Mouse (Mus musculus) spleen, adult 12 weeks (tissue): ENCODE data around the gene Nfatc3.

Experiments used
- DNase-seq: peaks from one replicate; pipeline ENCODE4 v3.0.0; 2022; ENCODE audit warnings: low spot score

Nfatc3 gene

DNA sequence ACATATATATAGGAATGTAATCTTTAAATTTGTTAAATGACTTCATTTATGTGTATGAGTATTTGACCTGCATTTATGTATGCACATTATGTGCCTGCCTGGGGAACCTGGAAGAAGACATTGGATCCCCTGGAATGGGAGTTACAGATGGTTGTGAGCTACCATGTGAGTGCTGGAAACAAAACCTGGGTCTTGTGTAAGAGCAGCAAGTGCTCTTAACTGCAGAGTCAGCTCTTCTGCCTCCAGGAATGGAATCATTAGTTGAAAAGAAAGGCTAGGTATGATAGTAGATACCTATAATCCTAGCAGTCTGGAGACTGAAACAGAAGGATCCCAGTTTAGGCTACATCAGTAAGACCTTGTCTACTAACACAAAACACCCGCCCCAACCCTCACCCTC lies 67.4 kb downstream of the Nfatc3 start:
- DNase-seq = no peak

DNA sequence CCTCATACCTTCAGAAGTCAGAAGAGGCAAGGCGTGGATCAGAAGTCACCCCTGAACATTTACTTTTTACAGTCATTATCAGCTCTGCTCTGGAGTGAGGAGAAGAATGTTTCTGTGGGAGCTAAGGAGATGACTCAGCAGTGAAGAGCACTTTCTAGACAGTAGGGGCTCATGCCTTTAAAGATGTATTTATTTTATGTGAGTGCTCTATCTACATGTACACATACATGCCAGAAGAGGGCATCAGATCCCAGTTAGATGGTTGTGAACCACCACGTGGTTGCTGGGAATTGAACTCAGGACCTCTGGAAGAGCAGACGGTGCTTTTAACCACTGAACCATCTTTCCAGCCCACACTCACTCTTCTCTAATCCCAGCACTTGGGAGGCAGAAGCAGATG lies 68.4 kb downstream of the Nfatc3 start:
- DNase-seq = no peak

DNA sequence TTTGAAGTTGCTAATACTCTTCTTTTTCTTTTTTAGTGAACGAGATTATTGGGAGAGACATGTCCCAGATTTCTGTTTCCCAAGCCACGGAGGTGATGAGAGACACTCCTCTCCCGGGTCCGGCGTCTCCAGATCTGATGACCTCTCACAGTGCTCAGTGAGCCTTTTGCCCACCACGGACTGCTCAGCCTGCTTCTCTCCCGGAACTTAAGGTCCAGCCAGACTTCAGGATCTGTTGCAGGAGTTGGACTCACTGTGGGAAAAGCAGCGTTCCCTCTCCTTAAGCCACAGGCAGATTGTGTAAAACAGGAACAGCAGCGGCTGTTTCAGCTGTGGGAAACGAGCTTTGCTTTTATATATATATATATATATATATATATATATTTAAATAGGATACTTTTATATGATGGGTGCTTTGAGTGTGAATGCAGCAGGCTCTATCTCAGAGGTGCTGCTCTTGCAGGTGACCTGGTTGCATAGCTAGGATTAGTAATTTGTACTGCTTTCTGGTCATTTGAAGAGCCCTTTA lies 69.3 kb downstream of the Nfatc3 start:
- DNase-seq = no peak

DNA sequence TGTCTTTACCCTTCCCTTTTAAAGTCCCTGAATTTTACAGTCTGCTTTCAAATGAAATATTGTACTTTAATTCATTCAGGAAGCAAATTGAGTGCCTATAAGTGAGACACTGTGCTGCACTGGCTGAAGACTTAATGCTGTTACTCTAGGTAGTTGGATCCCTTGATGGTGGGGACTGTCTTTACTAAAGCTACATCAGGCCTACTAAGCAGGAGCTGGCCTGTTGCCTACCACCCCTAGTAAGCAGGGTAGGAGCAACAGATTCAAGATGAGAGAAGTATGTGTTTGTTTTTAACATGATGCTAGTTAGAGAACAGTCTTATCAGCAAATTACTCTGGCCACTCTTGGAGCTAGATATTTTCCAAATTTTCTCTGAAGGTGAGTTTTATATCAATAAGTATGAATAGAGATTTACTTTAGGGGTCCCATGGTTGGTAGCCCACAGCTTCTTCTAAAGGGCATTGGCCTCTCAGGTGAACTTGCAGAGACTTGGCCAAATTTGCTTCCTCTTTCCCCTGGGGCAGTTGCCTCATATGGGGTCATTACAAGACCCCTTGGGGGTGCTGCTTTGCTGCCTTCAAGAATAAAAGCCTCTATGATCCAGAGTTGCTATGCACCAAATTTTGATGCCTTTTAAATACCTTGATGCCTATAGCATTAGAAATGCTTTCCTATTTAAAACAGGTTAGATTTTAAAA lies 70.7 kb downstream of the Nfatc3 start:
- DNase-seq = no peak

DNA sequence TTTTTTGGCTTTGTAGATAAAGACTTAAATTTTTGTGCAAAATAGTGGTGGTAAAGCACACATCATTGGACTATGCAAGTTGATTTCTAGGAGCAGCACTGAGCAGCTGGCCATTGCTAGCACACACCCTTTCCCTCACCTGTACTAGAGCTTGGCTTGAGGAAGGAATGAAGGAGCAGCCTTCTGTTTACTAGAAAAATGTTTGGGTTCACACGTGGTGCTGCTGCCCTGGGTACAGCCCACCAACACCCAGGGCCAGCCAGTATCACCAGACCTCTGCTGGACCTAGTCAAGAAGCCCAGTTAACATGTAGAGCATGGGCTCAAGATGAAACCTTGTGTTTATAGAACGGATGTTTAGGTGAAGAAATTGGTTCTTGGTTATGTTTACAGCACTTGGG lies 71.4 kb downstream of the Nfatc3 start:
- DNase-seq = no peak

DNA sequence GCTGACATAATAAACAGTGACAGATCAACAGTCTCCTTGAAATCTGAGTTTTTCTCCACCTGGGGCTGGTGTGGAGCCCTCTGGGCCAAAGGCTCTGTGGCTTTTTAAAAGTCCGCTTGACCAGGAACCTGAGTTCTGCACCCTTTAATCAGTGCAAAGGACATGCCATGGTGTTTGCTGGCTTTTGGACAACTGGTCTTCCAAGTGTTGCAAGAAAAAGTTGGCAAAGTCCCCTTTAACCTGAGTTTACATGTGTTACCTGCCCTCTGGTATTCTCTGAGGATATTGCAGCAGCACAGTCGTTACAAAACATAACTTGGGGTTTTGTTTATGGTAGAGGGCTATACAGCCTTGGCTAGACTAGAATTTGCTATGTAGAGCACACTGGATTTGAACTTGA lies 71.9 kb downstream of the Nfatc3 start:
- DNase-seq = no peak

DNA sequence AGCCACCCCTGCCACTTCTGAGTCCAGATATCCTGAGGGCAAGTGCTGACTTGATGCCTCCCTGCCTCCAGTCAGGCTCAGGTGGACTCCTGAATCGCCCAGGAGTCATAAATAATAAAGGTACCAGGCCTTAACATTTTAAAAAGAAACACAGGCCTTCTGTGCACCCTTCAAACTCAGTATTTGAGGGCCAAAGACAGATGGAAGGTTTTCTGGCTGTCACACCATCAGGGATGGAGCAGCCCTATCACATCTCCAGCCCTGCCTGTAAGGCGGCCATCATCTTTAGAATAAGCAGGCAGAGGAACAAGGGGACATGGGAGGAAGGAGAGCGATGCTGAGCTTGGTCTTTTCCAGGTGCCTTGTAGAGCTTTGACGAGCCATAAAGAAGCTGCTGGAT lies 72.4 kb downstream of the Nfatc3 start:
- no peak for DNase-seq

DNA sequence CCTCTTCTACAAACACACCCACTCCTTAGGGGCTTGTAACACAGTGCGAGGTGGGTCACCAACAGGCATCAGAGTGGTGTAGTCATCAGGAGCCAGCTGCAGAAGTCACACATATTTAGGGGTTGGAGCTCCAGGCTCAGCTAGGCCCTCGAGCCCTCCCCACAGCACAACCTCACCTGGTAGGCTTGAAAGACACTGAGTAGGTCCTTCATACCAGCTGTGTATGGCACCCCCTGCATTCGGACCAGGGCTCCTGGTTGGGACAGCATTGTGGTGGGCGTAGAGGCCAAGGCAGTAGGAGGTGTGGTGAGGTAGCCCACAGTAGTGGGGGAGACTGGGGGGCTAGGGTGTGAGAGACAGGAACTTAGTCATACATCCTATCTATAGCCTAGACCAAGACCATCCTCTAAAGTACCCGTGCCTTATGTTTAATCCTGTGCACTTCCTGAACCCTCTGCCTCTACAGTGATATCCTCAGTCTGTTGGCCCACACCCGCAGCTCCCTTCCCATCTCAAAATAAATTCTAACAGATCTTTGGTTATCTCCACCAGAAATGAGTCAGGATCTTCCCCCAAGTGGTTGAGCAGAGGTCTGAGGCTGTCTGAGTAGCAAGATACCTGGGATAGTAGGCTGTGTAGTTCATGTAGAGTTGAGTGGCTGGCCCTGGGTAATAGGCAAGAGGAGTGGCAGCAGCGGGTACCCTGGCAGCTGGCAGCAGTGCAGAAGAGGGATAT lies 73.0 kb downstream of the Nfatc3 start:
- DNase-seq = no peak

DNA sequence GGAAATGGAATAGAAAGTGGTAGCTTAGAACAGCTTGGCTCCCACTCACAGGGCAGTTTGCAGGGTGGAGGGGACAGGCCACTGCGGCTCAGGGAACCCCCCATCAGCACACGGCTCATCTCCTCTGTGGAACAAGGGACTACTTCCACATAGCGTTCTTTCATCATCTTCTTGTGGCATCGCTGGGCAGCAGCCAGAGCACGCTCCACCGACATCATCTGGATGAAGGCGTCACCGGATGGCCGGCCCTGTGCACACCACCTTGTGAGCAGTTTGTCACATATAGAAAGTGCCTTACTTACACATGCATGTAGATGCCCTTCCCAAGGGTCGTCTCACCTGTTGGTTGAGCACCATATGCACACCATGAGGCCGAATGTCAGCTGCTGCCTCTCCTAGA lies 73.7 kb downstream of the Nfatc3 start:
- DNase-seq = no peak

DNA sequence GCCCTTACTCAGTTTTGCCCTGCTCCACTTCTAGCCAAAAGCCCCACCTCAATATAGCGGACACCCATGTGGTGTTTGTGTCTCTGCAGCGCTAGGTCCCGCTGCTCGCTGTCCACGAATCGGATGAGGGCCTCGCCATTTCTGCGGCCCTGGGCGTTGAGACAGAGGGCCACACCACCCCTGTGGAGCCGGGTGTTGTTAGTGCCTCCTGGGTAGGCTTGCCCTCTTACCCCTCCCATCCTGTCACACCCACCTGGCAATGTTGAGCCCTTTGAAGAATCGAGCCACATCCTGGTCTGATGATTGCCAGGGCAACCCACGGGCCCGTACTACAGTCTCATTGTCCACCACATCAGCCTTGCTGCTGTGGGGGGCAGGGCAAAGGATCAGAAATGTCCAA lies 74.9 kb downstream of the Nfatc3 start:
- DNase-seq = no peak

DNA sequence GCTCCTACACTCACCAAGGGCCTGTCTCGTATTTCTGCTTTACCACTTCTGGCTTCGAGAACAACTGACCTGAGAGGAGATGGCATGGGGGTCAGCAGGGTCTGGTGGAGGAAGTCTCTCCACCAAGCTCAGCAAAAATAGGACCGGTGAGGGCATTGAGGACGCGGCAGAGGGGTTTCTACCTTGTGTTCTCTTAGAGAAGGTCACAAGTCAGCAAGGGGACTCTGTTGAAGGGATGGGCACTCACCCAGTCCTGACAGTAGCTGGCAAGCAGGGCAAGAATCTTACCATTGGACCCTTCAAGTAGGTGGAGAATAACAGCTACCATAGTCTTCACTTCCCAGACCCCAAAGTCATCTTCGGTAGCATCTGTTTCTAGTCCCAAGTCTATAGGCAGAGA lies 75.3 kb downstream of the Nfatc3 start:
- no peak for DNase-seq

DNA sequence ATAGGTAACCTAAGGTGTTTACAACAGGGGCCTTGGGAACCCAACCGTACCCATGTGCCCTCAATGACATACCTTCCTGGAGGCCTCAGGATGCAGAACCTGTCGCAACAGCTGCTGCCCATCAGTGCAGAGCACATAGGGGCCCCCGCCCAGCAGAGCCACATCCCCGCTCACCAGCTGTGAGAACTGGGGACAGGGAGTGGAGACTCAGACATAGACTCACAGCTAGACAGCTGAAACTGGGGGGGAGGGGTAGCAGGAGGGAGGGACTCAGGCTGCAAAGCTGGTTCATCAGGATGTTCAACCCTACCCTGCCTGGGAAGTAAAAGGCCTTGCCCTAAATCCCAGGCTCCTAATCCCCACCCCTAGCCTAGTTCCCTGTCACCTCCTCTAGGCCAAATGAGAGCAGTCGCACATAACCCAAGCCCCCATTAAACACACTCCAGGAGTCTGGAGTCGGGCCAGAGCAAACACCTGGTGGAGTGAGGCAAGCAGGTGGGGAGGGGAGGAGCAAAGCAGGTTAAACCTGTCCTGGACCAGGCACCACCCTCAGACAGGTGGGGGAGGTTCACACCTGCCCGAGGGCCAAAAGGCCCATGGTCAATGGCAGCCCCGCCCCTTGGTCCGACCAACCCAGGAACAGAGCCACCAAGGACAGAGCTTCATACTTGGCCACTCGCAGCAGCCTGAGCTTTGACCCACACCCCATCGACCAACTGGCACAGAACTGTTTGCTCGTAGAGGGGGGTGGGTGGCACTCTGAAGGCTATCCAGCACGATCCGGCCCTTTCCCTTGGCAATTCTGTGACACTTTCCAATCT lies 76.3 kb downstream of the Nfatc3 start:
- DNase-seq = no peak

DNA sequence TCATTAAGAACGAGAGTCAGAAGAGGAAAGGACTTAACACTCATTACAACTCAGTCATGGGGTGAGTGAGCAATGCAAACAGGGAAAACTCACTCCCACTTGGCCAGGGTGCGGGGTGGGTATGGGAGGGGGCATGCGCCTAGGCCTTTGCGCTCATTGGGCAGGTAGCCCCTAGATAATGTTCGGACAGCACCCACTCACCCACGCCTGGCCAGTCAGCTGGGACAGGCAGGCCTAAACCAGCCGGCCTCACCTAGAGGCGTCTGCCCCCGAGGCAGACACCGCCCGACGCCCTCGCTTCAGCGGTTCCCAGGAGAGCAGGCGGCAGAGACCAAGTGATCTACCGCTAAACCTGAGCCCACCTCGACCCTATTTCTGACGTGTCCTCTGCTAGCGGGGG lies 77.0 kb downstream of the Nfatc3 start:
- DNase-seq = no peak

DNA sequence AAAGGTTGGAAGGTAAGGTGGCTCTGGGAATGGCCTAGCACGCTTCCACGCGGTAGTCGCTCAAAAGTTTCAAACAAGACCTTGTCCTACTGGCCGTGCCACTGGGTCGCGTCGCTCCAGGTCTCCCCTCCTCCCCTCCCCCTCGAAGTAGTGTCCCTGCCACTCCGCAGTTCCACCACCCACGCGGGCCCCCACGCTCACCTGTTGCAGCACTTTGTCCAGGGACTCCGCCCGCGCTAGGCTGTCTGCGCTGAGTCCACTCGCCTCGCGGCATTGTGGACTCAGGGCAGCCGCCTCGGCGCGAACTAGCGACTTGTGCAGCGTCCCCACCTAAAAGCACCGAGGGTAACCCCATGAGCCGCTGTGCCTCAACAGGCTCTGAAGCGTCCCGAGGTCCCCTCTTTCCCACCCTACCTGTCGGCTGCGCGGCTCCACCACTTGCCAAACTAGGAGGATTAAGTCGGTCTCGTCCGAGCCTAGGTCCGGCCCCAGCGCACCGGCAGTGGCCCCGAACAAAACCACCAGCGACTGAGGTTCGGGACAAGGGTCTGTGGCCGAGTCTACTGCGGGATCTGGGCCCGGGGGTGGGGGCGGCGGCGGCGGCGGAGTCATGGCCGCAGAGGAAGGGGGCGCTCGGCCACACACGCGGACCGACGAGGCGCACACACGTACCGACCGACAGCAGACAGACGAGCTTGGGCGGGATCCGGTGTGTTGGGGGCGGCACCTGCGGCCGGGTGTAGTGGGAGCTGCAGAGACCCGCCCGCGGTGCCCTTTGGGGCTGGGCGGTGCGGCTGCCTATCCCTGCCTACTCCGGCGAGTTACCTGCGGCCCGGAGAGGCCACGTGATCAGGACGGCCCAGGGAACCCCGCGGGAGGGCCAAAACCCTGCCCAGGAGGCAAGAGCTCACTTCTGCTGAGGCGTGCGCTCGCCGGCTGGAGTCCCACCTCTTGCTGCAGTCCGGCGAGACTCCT lies 77.8 kb downstream of the Nfatc3 start, which contains the start of gene Esrp2:
Gene Esrp2, minus strand, starts transcription at position 819 of the 975 bp plus-strand sequence.
- DNase-seq = no peak

DNA sequence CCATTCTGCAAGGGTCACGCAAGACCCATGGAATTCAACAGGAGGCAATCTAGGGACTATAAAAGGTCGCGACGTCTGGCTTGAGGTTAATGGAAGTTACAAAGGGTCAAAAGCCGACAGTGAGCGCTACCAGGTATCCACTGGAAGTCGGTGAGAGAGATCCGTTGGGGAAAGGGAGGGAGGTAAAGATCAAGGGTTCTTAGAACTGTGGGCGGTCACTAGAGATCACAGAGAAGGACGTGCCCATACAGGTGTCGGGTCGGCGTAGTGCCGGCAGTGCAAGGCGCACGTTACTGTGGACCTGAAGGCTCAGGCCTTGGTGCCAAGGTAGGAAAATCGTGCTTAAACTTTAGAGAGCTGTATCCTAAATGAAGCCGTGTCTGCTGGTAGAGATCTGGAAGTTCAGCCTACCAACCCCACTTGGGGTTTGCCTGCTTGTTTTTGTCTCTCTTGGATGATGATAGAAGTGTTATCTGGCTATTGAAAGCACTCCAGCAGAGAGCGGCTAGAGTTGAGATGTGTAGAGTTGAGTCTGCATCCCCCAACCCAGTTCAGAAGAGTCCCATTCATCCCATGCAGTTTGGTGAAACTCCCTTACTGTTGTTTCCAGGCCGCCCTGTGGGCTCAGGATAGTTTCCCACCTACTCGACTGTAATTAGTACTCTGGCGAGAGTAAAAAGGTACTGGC lies 78.7 kb downstream of the Nfatc3 start:
- DNase-seq = no peak

DNA sequence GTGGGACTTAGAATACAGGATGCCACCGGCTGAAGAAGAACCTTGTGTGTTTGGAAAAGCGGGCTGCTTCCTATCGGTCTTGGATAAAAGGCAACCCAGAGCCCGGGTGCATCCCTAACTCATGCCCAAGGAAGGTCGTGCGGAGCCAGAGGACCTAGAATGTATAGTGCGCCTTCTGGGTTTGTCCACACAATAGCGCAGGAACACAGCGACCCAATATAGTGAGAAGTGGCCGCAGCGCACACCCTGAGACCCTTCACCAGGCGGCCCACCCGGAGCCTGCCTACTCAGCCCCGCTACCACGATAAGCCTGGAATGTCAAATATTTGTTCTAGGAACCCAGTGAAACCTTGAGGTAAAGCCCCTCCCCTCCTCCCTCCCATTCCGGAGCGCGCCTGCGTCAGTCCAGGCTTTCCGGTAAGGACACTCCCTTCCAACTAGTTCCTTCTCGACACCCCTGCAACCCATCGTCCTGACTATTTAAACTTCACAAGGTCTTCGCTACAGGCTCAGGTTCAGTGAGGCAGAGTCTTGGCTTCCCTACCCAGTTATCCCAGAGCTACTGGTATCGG lies 79.4 kb downstream of the Nfatc3 start:
- no peak for DNase-seq

DNA sequence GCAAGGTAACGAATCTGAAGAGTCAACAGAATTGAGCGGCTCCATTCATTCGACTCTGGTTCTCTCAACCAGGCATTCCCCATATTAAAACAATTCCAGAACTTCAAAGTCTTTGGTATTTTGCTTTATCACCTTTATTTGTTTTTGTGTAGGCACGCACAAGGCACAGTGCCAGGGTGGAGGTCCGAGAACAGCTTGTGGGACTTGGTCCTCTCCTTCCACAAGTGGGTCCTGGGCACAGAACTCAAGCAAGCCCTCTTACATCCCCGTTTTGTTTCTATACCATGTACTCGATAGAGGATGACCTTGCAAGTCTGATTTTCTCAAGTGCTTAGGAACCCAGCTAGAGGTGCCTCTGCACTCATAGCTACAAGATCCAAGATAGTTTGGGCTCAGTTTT lies 80.0 kb downstream of the Nfatc3 start:
- DNase-seq = no peak

DNA sequence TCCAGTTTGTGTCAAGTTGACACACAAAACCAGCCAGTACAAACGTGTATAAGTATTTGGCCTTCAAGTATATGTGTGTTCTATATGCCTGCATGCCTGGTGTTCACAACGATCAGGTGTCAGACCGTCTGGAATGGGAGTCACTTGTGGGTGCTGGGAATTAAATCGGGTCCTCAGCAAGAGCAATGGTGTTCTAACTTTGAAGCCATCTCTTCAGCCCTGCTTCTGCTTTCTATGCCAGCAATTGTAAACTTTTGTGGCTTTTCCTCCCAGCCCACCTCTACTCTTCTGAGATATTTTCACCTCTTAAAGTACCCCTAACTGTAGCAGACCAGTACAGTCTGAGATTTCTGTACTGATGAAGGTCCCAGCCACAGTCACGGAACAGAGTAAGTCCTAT lies 81.6 kb downstream of the Nfatc3 start:
- DNase-seq = no peak

DNA sequence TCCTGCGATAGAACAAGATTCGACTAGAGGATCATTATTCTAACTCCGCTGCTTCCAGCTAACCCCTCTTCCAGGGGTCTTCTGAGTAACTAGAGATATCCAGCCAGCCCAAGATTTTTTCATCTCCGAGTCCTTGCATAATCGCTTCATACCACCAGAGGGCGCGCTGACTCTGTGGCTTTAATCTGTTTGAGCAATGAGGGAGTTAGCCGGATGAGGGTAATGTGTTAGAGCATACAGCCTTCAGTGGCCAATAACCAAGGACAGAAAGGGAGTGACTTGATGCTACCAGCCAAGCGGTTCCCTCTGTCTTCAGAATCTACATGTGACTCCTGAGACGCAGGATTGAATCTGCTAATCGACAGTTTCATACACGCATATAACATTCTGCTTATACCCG lies 82.1 kb downstream of the Nfatc3 start:
- DNase-seq = peak; percentile 71

DNA sequence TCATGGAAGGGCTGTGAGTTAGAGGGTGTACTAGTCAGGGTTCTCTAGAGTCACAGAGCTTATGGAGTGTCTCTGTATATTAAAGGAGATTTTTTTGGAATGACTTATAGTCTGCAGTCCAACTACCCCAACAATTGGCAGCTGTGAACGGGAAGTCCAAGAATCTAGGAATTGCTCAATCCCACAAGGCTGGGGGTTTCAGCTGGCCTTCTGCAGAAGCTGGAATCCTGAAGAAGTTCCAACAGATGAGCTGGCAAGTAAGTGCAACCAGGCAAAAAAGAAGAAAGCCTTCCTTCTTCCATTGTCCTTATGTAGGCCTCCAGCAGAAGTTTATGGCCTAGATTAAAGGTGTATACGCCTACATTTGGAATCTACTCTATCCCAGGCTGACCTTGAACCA lies 86.7 kb downstream of the Nfatc3 start:
- DNase-seq = no peak

DNA sequence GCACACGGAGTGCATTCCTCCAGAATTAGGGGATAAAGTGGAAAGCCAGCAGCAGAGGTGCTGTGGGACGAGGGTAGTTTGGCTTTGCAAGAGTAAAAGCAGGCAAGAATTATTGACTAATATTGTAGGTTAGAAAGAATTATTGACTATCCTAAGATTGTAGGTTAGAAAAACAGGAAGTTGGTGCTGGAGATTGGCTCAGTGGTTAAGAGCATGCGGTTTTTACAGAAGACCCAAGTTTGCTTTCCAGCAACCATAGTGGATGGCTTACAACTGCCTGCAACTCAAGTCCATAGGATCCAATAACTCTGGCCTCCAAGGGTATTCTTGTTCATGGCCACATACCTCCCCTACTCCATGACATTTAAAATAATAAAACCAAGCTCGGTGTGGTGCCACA lies 87.4 kb downstream of the Nfatc3 start:
- DNase-seq = no peak
